ENCODE assay signal across 20 mouse cellular contexts in genomic region chr13:4783290-4783689, GRCm38 (mm10).
"Had no signal": no experiment of that assay in that cellular context is flagged by ENCODE, and none has a peak within 500 bp of the region (broad histone marks: within the 10 kb centered on the region; RNA-seq: fewer than 3 reads in every experiment).

No protein-coding gene starts in this region.

- ATAC-seq: midbrain, embryonic 16.5 days had no signal

- H3K4me2 ChIP-seq: lung, embryonic 14.5 days; midbrain, embryonic 12.5 days; neural tube, embryonic 13.5 days; neural tube, embryonic 15.5 days; stomach, embryonic 15.5 days had no signal

- H3K9me3 ChIP-seq: midbrain, embryonic 10.5 days; midbrain, embryonic 12.5 days; neural tube, embryonic 13.5 days; neural tube, embryonic 15.5 days; stomach, embryonic 15.5 days had no signal

- H3K36me3 ChIP-seq: midbrain, embryonic 10.5 days; midbrain, embryonic 12.5 days; neural tube, embryonic 13.5 days; neural tube, embryonic 15.5 days; stomach, embryonic 15.5 days had no signal

- H3K27ac ChIP-seq: midbrain, embryonic 10.5 days; midbrain, embryonic 12.5 days; neural tube, embryonic 13.5 days; neural tube, embryonic 15.5 days; stomach, embryonic 15.5 days; stomach, postnatal 0 days had no signal

- H3K4me1 ChIP-seq: midbrain, embryonic 10.5 days; midbrain, embryonic 12.5 days; neural tube, embryonic 13.5 days; neural tube, embryonic 15.5 days; stomach, embryonic 15.5 days had no signal

- H3K27me3 ChIP-seq: midbrain, embryonic 12.5 days; neural tube, embryonic 13.5 days; neural tube, embryonic 15.5 days; stomach, embryonic 15.5 days had no signal

- H3K4me3 ChIP-seq: midbrain, embryonic 10.5 days; midbrain, embryonic 12.5 days; myocyte; neural tube, embryonic 13.5 days; neural tube, embryonic 15.5 days; stomach, embryonic 15.5 days had no signal

- H3K9ac ChIP-seq: lung, embryonic 14.5 days; midbrain, embryonic 12.5 days; neural tube, embryonic 13.5 days; neural tube, embryonic 15.5 days; stomach, embryonic 15.5 days had no signal

- DNase-seq: lung, adult 18-20 months; lung, embryonic 14.5 days; lung, postnatal 10 days; lung, postnatal 4 days; retina, postnatal 1 day; right cerebral cortex, adult 18-20 months; right cerebral cortex, postnatal 25 days; right cerebral cortex, postnatal 4 days; spleen, adult 18-20 months; thymus, adult 2 months; thymus, postnatal 25 days; thymus, postnatal 4 days had no signal
